Mouse (Mus musculus) spleen, adult 12 weeks (tissue): ENCODE results near the gene Atp1a1.

Experiments used
- DNase-seq: peaks from one replicate; pipeline ENCODE4 v3.0.0; 2022; ENCODE audit warnings: low spot score

The Atp1a1 gene

DNA sequence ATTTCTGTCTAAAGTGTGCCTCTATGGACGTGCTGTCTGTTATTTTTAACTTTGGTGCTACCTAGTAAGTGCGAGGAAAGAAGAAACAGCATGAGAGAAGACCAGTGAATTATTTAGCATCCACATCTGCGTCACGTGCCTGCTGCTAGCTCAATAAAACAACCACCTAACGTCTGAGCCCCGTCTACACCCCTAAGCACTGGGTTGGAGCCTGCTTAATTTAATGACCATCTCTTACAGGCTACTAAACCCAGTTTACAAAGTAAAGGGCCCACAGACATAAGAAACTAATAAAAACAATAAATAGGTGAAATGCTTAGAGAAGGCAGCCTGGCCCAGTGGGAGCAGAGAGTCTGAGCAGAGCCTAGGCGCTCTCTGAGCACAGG, 11.2 kb downstream of the Atp1a1 start:
- no peak for DNase-seq

DNA sequence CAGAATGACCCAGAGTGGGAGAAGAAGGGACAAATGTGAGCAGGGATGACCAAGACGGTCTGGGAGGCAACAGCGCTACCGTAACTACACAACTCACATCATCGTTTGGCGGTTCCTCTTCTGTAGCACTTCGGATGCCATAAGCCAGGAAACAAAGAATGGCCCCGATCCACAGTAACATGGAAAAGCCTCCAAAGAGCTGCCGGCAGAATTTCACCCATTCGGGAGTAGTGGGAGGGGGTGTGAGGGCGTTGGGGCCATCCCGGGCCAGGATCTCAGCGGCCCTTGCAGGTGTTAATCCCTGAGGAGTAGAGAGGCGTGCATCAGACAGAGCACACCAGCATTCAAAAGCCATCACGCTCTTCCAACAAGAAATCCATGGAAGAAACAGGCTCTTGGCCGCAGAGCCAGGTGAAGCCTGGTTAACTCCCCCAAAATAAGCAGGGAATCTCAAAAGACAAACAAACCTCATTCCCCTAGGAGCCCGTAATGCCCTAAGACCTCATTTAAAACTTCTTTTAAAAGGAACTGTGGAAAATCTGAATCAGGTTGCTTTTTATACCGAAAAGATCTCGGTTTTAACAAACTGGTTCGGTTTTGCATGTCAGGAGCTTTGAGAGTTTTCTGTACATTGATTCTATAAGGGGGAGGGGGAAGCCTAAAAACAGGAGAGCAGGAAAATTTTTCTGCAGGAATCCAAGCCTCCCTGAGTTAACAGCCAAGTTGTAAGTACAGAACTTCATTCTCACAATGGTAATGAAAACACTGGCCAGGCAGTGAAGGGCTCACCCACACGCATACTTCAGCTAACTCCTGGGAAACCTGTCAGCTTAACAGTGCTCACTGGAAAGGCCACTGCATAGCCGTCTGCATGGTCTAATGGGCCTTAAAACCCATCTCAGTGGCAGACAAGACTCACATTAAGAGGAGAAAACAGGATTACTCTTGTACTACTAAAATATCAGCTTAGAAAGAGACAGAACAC, 11.9 kb downstream of the Atp1a1 start:
- no peak for DNase-seq

DNA sequence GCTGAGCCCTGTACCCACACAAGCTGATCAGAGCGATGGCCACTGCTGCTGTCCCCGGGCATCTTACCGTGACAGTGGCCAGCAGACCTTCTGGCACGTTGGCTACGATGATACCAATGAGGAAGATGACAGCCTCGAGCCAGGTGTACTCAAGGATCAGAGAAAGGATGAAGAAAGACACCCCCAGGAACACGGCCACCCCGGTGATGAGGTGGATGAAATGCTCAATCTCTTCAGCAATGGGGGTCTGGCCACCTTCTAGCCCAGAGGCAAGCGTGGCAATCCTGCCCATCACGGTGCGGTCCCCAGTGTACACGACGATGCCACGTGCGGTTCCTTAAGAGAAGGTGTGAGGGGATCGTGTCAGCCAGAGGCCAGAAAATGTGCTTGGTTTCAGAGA, 14.1 kb downstream of the Atp1a1 start:
- no peak for DNase-seq

DNA sequence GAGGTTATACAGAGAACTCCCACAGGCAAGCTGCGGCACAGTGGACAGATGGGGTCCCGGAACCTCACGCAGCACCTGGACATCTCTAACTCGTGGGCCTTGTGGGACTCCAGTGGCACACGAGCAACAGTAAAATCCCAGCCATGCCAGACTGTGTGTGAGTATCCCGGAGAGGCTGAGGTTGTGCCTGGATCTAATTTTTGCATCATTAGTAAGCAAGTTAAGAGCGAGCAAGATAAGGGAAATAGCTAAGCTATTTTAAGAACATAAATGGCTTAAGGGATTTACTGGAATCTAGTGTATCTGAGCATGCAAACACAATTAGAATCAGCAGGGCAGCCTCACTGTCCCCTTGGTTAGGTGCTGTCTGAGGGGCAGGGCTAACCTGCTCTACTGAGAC, 16.2 kb downstream of the Atp1a1 start:
- DNase-seq = no peak

DNA sequence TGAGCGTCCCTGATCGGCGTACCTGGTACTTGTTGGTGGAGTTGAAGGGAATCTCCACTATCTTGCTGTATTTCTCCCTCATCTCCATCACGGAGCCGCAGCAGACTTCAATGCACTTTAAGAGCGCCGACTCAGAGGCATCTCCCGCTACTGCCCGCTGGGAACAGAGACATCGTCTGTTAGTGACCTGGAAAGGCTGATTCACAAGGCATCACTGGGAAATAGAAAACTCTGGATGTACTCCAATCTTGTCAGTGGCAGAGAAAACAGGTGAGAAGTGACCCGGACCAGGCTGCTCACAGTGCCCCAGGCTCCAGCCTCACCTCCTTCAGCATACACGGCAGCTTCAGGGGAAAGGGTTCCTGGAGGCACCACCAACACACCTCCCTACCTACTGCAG, 17.7 kb downstream of the Atp1a1 start:
- no peak for DNase-seq

DNA sequence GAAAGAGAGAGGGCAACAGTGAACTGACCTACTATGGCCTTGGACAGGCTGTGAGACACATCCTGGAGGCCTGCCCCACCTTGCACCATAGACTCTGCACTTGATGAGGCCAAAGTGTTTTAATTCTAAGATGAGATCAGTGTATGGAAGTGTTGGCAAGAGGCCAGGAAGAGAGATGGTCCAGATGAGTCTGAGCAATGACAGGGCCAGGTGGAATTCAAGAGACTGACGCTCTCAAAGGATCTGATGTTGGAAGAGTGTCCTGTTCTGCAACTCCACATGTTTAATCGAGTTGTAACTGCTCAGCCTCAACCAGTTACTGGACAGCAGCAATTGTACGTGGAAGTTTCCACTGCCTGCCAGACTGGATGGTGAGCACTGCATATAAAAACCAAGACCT, 26.4 kb downstream of the Atp1a1 start:
- no peak for DNase-seq

DNA sequence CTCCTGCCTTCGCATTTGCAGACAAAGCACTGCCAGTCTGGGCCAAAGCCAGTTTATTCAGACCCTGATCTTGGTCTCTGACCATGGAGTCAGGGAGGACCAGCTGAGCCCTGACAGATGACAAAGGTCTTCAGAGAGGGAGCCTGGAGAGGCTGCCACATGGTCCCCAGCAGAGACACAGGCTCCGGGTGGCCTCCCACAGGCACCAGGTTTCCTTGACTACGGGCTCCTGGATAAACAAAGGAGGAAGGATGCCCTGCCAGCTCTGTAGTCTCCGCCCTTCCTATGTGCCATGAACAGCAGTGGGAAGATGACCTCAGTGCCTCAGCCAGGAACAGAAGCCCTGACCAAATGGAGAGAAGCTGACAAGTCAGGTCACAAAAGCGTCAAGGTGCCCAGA, 27.1 kb downstream of the Atp1a1 start:
- DNase-seq = no peak

DNA sequence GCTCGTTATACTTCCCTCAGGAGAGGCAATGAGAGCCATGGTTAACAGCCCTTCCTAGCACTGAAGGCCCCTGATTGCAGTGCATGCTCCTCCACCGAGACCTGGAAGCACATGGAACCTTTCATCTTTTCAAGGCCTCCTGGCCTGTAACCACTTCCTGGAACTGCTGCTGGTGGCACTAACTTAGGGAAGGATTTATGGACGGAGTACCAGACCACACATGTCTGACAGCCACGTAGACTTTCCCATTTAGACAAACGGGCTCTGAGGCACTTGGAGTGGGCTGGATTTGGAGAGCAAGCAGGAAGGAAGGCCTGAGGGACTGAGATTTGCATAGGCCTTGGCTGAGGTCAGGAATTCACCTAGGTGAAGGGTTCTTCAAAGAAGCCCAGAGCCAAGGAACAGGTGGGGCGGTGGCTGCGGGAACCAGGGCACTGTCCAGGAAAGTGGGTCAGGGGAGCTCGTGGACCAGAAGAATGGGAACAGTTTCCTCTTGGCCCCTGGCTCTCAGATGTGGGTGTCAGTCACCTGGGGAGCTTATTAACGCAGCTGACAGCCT, 28.9 kb downstream of the Atp1a1 start:
- no peak for DNase-seq

DNA sequence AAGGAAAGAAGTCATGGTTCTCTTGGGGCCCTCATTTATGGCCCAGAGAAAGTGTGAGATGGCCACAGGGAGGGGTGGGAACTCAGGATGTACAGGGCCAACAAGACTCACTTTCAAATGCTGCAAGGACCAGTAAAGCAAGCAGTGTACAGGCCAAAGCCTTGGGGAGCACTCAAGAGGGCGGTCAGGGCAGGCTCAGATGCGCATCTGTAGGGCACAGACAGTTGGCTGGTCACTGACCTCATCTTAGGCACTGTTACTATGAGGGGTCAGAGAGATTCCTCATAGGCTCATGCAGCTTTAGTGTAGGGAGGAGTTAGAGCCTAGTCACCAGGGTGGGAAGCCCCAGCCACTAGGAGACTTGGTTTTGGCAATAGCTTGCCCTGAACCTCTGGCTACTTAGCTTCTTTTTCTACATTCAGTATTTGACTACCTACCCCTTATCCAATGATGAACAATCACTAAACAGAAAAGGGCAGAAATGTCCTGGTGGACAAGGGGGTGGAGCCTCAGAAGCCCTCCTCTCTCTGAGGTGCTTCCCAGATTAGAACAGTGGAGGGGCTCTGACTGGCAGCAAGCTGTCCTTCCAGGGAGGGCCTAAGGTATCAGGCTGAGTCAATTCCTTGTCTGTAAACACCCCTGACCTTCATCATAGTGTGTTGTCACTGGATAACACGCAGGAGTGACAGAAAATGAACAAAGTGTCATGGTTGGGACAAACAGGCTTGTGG, 29.9 kb downstream of the Atp1a1 start:
- DNase-seq = no peak

DNA sequence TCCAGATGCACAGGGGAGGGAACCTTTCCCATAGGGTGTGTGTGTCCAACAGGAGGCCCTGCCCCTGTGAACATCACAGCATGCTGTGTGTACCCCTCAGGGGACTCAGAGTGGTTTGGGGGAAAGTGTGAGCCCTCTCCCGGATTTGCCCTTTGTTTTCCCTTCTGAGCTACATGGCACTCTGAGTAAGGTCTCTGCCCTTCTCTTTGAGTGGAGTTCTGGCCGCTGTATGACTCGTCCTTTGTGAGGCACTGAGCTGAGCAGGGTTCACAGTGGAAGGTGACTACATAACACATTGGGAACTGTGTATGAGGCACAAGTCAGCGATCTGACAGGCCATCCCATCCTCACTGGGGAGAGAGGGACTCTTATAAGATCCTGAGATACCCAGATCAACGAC, 31.5 kb downstream of the Atp1a1 start:
- no peak for DNase-seq

DNA sequence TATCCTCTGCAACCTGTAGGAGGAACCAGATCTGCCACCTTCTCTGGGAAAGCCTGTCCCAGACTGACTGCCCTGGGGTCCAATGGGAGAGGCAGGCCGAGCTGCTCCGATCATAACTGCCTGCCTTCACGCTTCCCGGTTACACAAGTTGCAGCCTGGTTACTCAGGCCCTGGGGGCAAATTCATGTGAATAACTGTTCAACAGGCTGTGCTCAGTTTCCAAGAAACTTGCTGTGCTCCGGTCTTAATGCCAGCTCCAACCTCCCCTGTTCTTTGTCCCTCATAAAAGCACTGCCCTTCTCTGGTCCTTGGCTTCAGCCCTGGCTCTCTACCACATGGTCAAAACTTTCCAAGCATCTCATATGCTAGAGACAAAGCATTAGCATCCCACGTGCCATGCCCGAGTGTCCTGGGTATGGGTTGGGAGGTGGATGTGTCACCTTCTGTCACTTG, 32.3 kb downstream of the Atp1a1 start:
- DNase-seq = no peak

DNA sequence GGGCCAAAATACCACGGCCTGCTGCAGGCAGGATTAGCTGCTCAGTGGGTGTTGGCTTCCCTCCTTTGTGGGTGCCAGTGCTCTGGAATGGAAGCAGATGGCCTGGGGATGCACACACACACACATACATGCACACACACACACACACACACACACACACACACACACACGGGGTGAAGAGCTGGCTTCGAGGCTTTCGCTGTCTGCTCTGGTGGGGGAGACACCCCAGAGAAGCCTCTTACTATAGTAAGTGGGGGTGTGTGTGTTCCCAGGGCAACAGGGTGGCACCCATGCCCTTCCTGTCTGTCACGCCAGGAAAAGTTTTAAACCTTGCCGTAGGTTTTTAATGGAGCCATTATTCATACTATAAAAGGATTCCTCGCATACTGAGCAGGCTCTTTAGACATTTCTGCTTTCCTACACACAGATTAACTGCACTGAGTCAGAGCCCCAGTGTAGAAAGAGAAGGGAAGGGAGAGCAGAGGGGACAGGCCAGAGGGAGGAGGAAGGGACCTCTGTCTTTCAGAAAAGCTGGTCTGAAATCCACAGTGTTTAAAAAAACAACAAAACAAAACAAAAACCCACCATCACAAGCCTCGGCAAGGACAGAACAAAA, 32.9 kb downstream of the Atp1a1 start:
- no peak for DNase-seq

DNA sequence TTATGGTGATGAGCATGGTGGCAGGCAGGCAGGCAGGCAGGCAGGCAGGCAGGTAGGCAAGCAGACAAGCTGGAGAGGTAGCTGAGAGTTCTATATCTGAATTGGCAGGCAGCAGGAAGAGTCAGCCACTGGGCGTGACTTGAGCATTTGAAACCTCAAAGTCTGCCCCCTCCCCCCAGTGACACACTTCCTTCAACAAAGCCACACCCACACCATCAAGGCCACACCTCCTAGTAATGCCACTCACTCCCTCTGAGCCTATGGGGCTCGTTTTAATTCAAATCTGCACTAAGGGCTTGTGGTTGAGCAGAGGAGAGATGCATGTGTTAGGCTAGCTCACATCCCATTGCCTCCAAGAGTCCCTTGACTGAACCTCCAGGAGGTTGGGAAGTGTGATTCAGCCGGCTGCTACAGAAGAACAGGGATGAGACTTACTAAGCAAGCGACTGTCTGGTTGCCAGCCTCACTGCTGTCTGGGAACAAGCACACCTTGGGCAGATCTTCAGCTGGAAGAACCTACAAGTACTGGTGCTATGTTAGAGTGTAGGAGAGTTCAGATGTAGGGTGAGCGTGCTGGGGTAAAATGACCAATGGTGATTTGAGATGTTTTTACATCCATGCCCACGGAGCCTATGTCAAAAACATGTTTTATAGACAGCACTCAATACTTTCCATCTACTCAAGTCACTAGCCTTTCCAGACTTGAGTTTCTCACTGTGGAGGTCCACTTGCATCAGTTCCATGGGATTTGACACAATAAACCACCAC, 33.6 kb downstream of the Atp1a1 start:
- no peak for DNase-seq

DNA sequence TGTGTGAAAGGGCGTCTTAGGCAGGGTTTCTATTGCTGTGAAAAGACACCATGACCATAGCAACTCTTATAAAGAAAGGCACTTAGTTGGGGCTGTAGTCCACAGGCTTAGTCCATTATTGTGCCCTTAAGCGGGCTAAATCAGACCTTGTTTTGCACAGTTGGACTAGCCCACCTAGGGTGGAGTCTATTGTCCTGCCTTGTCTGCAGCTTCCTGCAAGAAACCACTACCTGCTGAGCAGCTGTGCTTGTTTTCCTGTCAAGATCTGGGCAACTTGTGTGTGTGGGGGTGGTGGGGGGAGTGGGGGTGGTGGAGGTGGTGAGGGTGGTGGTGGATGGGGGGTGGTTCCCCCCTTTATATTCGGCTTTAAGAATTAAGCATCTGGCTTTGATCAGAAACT, 34.2 kb downstream of the Atp1a1 start:
- DNase-seq = no peak

DNA sequence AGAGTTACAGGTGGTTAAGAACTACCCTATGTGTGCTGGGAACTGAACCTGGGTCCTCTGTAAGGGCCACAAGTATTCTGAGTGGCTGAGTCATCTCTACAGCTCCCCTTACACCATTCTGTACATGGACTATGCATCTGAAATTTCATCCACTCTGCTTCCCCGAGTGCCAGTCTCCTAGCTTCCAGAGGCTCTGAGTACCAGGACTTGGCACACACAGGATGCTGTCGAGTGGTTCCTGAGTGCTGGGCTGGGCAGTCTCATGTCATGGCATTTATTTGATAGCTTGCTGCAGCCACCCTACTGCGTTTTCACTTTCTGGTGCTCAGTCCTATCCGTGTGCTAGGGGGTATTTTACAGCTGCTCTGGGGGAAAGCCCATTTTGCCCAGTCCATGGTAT, 35.9 kb downstream of the Atp1a1 start:
- no peak for DNase-seq

DNA sequence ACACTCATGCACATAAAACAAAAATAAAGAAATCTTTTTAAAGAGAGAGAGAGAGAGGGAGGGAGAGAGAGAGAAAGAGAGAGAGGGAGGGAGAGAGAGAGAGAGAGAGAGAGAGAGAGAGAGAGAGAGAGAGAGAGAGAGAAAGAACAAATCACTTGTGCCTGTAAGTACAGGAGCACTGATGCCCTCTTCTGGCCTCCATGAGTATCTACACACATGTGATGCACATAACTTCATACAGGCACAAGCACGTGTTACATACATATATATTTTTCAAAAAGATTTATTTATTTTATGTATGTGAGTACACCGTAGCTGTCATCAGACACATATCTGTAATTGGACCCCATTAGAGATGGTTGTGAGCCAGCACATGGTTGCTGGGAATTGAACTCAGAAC, 40.5 kb downstream of the Atp1a1 start:
- no peak for DNase-seq

DNA sequence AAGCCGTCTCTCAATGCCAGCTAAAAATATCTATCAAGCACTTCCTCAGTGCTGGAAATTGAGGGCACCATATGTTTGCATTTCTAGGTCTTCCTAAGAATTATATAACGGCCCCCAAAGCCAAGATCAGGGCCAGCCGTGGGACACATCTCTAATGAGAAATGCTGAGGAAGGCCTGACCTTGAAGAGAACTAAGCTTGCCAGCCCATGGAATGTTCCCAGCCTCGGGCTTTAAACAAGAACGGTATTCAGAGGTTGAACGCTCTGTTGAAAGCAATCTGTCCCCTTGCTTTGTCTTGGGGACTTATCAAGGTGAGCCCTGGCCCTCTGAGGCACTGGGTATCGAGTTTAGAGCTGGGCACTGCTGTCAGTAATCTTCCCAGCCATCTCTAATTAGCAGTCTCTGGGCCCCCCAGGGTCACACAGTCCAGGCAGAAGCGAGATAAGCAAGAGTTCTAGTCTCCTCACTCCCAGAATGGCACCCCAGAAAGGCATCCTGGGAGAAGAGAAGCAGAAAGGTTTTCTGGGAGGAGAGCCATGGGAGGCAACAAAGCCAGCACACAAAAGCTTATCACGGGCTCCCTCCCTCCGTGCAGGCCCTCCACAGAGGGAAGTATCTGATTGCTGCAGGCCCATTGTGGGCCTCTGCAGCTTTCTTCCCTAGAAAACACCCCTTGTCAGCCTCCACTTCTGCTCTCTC, 41.8 kb downstream of the Atp1a1 start:
- DNase-seq = no peak

DNA sequence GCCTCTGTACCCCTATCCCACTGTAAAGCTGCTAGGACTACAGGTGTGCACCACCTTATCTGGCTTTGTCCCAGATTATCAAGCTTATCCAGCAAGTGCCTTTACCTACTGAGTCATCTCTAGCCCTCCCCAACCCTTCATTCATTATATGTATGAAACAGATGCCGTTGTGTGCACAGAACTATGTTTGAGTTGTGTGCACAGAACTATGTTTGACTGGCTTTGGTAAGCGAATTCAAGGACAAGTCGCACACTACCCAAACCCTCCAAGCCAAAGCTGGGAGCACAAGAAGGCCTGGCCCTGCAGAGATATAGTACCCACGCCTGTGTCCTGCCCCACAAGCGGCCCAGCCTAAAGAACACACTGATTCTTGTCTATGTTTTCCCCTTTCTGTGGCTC, 42.5 kb downstream of the Atp1a1 start:
- no peak for DNase-seq

DNA sequence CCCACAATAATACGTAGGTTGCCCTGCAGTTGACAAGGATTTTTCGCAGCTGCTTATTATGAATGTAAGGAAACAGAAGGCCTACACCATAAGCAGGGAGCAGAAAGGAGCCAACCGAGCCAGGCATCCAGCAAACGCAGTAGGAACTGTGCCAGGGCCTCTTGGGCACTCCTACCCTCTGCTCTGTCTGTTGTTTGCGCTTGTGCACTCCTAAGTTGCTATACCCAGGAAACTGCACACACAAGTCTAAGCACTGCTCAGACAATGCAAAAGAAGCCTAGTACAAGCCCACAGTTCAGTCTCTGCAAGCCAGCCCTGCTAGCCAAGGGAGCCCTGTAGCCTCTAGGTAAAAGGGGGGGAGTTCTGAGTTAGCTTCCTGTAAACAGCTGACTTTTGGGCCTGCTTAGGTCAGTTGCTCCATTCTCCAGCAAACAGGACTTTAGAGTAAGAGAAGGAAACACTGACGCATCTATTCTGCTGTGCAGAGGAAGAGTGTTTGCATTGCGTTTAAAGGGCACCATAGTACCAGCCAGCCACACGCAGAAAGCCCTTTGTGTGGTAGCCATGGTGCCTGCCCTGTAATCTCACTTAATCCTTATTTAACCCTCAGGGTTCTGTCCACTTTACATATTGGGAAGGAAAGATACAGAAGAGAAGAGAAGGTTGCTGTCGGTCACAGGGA, 43.5 kb downstream of the Atp1a1 start:
- DNase-seq = no peak

DNA sequence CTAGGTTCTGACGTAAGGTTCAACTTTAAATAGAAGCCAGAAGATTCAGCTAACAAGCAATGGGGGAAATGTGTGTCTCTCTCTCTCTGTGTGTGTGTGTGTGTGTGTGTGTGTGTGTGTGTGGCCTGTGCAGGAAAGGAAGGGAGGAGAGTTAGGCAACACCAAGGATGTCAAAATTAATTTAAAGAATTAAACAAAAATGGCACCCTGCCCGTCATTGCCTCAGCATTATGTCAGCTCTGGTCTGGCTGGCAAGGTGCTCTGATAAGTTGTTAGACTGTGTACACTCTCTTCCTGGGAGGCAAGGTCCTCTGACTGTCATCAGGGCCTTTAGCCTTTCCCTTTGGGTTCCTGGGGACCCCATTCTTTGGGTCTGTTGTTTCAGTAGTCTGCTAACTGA, 47.8 kb downstream of the Atp1a1 start:
- no peak for DNase-seq
